Mouse (Mus musculus) testis, adult 2 months (tissue): ENCODE measurements around the gene Gm37240. TPM values are rescaled to one million over a fixed set of nuclear protein-coding genes. Genes with fewer than 3 reads are reported as not detected.

ENCODE experiments used
- H3K27ac ChIP-seq: fragments of 200-500 bp; 2 replicates; pipeline ENCODE4 v1.5.1; 2012; ENCODE audit warnings: low read depth, low read length; ENCODE audit not compliant: control insufficient read depth, insufficient read depth
- H3K27me3 ChIP-seq: fragments of 200-500 bp; 2 replicates; pipeline ENCODE4 v1.6.1; 2012; ENCODE audit warnings: mild to moderate bottlenecking, low read length, moderate library complexity; ENCODE audit not compliant: control insufficient read depth, insufficient read depth
- H3K36me3 ChIP-seq: fragments of 200-500 bp; 2 replicates; pipeline ENCODE4 v1.6.1; 2012; ENCODE audit warnings: mild to moderate bottlenecking, low read length; ENCODE audit not compliant: control insufficient read depth, insufficient read depth
- H3K4me1 ChIP-seq: fragments of 200-500 bp; 2 replicates; pipeline ENCODE4 v1.6.1; 2012; ENCODE audit warnings: low read length; ENCODE audit not compliant: control insufficient read depth, insufficient read depth
- H3K4me3 ChIP-seq: fragments of 200-500 bp; 2 replicates; pipeline ENCODE4 v1.5.1; 2012; ENCODE audit warnings: low read depth, mild to moderate bottlenecking, low read length, moderate library complexity, mixed read lengths; ENCODE audit not compliant: control insufficient read depth
- CTCF ChIP-seq: fragments of 200-500 bp; IDR thresholded peaks from 2 replicates; pipeline ENCODE4 v1.5.1; 2012; ENCODE audit warnings: low read depth, mild to moderate bottlenecking, inconsistent platforms, low read length, moderate library complexity; ENCODE audit not compliant: control insufficient read depth, insufficient read depth, insufficient replicate concordance
- POLR2A ChIP-seq: fragments of 200-500 bp; IDR thresholded peaks from 2 replicates; pipeline ENCODE4 v1.6.1; 2012; ENCODE audit warnings: low read depth, mild to moderate bottlenecking, inconsistent platforms, low read length, moderate library complexity; ENCODE audit not compliant: control insufficient read depth
- polyA plus RNA-seq: library from polyadenylated mRNA; depleted of rRNA; stranded (reverse); fragments of >200 nt; gene quantifications from 2 replicates; pipeline ENCODE4 v1.2.3, GENCODE M21; 2012

The Gm37240 gene
- polyA plus RNA-seq, 1 experiment = not detected

- TF ChIP-seq CTCF = no peak
- no peak overlapping the region for H3K4me3 ChIP-seq
- H3K4me1 ChIP-seq = no peaks in the 10 kb centered on the region
- no peak overlapping the region for H3K27ac ChIP-seq
- no peaks in the 10 kb centered on the region for H3K36me3 ChIP-seq
- no peaks in the 10 kb centered on the region for H3K27me3 ChIP-seq
Measured at GRCm38 (mm10) chr3:85144425-85144824, 742.9 kb downstream of the Gm37240 start.

- H3K36me3 ChIP-seq = no peaks in the 10 kb centered on the region
- no peak overlapping the region for H3K27ac ChIP-seq
- H3K4me3 ChIP-seq = no peak overlapping the region
- H3K27me3 ChIP-seq = no peaks in the 10 kb centered on the region
- TF ChIP-seq CTCF = no peak
- no peak for TF ChIP-seq POLR2A
- H3K4me1 ChIP-seq = no peaks in the 10 kb centered on the region
Measured at GRCm38 (mm10) chr3:85140488-85140887, 746.8 kb downstream of the Gm37240 start.

GRCm38 (mm10) chr3:85138407-85138806, 748.9 kb downstream of the Gm37240 start:
- Histone ChIP-seq H3K36me3 (no peaks in the 10 kb centered on the region), H3K27me3 (no peaks in the 10 kb centered on the region), H3K27ac (no peak overlapping the region), H3K4me3 (no peak overlapping the region), H3K4me1 (no peaks in the 10 kb centered on the region)
- TF ChIP-seq CTCF (no peak), POLR2A (no peak)

- H3K4me3 ChIP-seq = no peak overlapping the region
- H3K36me3 ChIP-seq = no peaks in the 10 kb centered on the region
- H3K27ac ChIP-seq = no peak overlapping the region
- H3K27me3 ChIP-seq = no peaks in the 10 kb centered on the region
- no peak for TF ChIP-seq POLR2A
- no peak for TF ChIP-seq CTCF
- H3K4me1 ChIP-seq = no peaks in the 10 kb centered on the region
Measured at GRCm38 (mm10) chr3:85133561-85133960, 753.8 kb downstream of the Gm37240 start.

- Histone ChIP-seq H3K36me3 (no peaks in the 10 kb centered on the region), H3K27me3 (no peaks in the 10 kb centered on the region), H3K4me1 (no peaks in the 10 kb centered on the region), H3K27ac (no peak overlapping the region), H3K4me3 (no peak overlapping the region)
- TF ChIP-seq CTCF (no peak), POLR2A (no peak)
Measured at GRCm38 (mm10) chr3:85131878-85132277, 755.4 kb downstream of the Gm37240 start.

GRCm38 (mm10) chr3:85128546-85128945, 758.8 kb downstream of the Gm37240 start:
- Histone ChIP-seq H3K4me3 (no peak overlapping the region), H3K4me1 (no peaks in the 10 kb centered on the region), H3K36me3 (no peaks in the 10 kb centered on the region), H3K27me3 (no peaks in the 10 kb centered on the region), H3K27ac (no peak overlapping the region)
- TF ChIP-seq POLR2A (no peak), CTCF (no peak)

GRCm38 (mm10) chr3:85126970-85127369, 760.3 kb downstream of the Gm37240 start:
- no peaks in the 10 kb centered on the region for H3K36me3 ChIP-seq
- TF ChIP-seq CTCF (no peak), POLR2A (no peak)
- H3K4me1 ChIP-seq = no peaks in the 10 kb centered on the region
- no peaks in the 10 kb centered on the region for H3K27me3 ChIP-seq
- no peak overlapping the region for H3K27ac ChIP-seq
- no peak overlapping the region for H3K4me3 ChIP-seq

GRCm38 (mm10) chr3:85125471-85125870, 761.8 kb downstream of the Gm37240 start:
- TF ChIP-seq POLR2A = no peak
- no peak for TF ChIP-seq CTCF
- H3K4me1 ChIP-seq = no peaks in the 10 kb centered on the region
- H3K36me3 ChIP-seq = no peaks in the 10 kb centered on the region
- H3K27me3 ChIP-seq = no peaks in the 10 kb centered on the region
- no peak overlapping the region for H3K4me3 ChIP-seq
- no peak overlapping the region for H3K27ac ChIP-seq
